Mouse (Mus musculus): ENCODE results near the gene Gja5.

- no peak for TF ChIP-seq CTCF (IDR thresholded peaks at IDR 0.05)
- no peak for TF ChIP-seq EP300 (IDR thresholded peaks at IDR 0.05)
Observed at GRCm38 (mm10) chr3:96937606-96938005, 33.1 kb downstream of the Gja5 start.
